Mouse (Mus musculus): ENCODE measurements around the gene Trp53rkb.

Trp53rkb gene

GRCm38 (mm10) chr2:166792355-166792754 is at the start of gene Trp53rkb:
Gene Trp53rkb (plus strand): TSS chr2:166792531.
- DNase-seq (ENCODE audit: low read depth, low spot score) = peak; percentile 55

GRCm38 (mm10) chr2:166743504-166743903 is 48.8 kb upstream of the Trp53rkb start:
- no peak for DNase-seq (ENCODE audit: low read depth, low spot score)

GRCm38 (mm10) chr2:166744433-166744832 is 47.9 kb upstream of the Trp53rkb start:
- peak; percentile 32 for DNase-seq (ENCODE audit: low read depth, low spot score)

- DNase-seq (ENCODE audit: low read depth, low spot score) = no peak
Measured at GRCm38 (mm10) chr2:166745849-166746248, 46.5 kb upstream of the Trp53rkb start.

- DNase-seq (ENCODE audit: low read depth, low spot score) = peak; percentile 80
Measured at GRCm38 (mm10) chr2:166746261-166746913, 45.9 kb upstream of the Trp53rkb start.

- DNase-seq (ENCODE audit: low read depth, low spot score) = no peak
Measured at GRCm38 (mm10) chr2:166750620-166751191, 41.6 kb upstream of the Trp53rkb start.

GRCm38 (mm10) chr2:166754194-166754593 is 38.1 kb upstream of the Trp53rkb start:
- no peak for DNase-seq (ENCODE audit: low read depth, low spot score)

GRCm38 (mm10) chr2:166754760-166755159 is 37.6 kb upstream of the Trp53rkb start:
- DNase-seq (ENCODE audit: low read depth, low spot score) = no peak

GRCm38 (mm10) chr2:166757969-166758368 is 34.4 kb upstream of the Trp53rkb start:
- no peak for DNase-seq (ENCODE audit: low read depth, low spot score)

GRCm38 (mm10) chr2:166764051-166764450 is 28.3 kb upstream of the Trp53rkb start:
- DNase-seq (ENCODE audit: low read depth, low spot score) = no peak

GRCm38 (mm10) chr2:166767591-166767990 is 24.7 kb upstream of the Trp53rkb start:
- peak; percentile 55 for DNase-seq (ENCODE audit: low read depth, low spot score)

- no peak for DNase-seq (ENCODE audit: low read depth, low spot score)
Measured at GRCm38 (mm10) chr2:166771396-166771795, 20.9 kb upstream of the Trp53rkb start.

- DNase-seq (ENCODE audit: low read depth, low spot score) = no peak
Measured at GRCm38 (mm10) chr2:166773587-166773986, 18.7 kb upstream of the Trp53rkb start.

- DNase-seq (ENCODE audit: low read depth, low spot score) = no peak
Measured at GRCm38 (mm10) chr2:166774275-166774674, 18.1 kb upstream of the Trp53rkb start.

GRCm38 (mm10) chr2:166775357-166775893 is 16.9 kb upstream of the Trp53rkb start:
- DNase-seq (ENCODE audit: low read depth, low spot score) = peak; percentile 33

GRCm38 (mm10) chr2:166776272-166776671 is 16.1 kb upstream of the Trp53rkb start:
- DNase-seq (ENCODE audit: low read depth, low spot score) = peak; percentile 91

GRCm38 (mm10) chr2:166779956-166780355 is 12.4 kb upstream of the Trp53rkb start:
- DNase-seq (ENCODE audit: low read depth, low spot score) = no peak

GRCm38 (mm10) chr2:166780980-166781578 is 11.3 kb upstream of the Trp53rkb start:
- peak; percentile 70 for DNase-seq (ENCODE audit: low read depth, low spot score)

GRCm38 (mm10) chr2:166784376-166784775 is 8.0 kb upstream of the Trp53rkb start:
- DNase-seq (ENCODE audit: low read depth, low spot score) = peak; percentile 75

GRCm38 (mm10) chr2:166786353-166787004 is 5.9 kb upstream of the Trp53rkb start:
- DNase-seq (ENCODE audit: low read depth, low spot score) = peak; percentile 97

GRCm38 (mm10) chr2:166791738-166792137 is 593 bp upstream of the Trp53rkb start:
- peak; percentile 72 for DNase-seq (ENCODE audit: low read depth, low spot score)

GRCm38 (mm10) chr2:166793542-166794214 is 1.3 kb downstream of the Trp53rkb start:
- DNase-seq (ENCODE audit: low read depth, low spot score) = peak; percentile 83

All from R1 (cell line).